Mouse (Mus musculus) adrenal gland, postnatal 25 days (tissue): ENCODE measurements around the gene Gemin5. TPM values are rescaled to one million over a fixed set of nuclear protein-coding genes. Genes with fewer than 3 reads are reported as not detected.
A peak's percentile ranks its signal among the peaks of the same experiment; 100 is the strongest.
"Not testable (repeated sequence)": the region's sequence is repeated elsewhere in the genome, so short reads cannot be mapped to it uniquely, and the experiment has no call there.

Experiments used
- DNase-seq: peaks from one replicate; pipeline ENCODE4 v3.0.0; 2021; ENCODE audit warnings: mixed read lengths
- total RNA-seq: library from RNA; stranded (reverse); gene quantifications from 2 replicates; pipeline ENCODE4 v1.2.3, GENCODE M21; 2021

Gemin5 gene
- total RNA-seq, 1 experiment from 2014 or later, result 23.3 TPM

GRCm38 (mm10) chr11:58107664-58108337 is 60.5 kb downstream of the Gemin5 start:
- no peak for DNase-seq

- DNase-seq, result no peak
Measured at GRCm38 (mm10) chr11:58107009-58107408, 61.3 kb downstream of the Gemin5 start.

- peak; percentile 34 for DNase-seq
Measured at GRCm38 (mm10) chr11:58104351-58104791, 64.0 kb downstream of the Gemin5 start.

GRCm38 (mm10) chr11:58103697-58104306 is 64.5 kb downstream of the Gemin5 start, which contains the start of gene Cnot8:
Cnot8 (plus strand) TSS chr11:58104153.
- DNase-seq, result peak; percentile 99

- DNase-seq, result peak; percentile 12
Measured at GRCm38 (mm10) chr11:58103344-58103653, 65.0 kb downstream of the Gemin5 start.

GRCm38 (mm10) chr11:58102581-58103343 is 65.6 kb downstream of the Gemin5 start:
- no peak for DNase-seq

GRCm38 (mm10) chr11:58102146-58102545 is 66.2 kb downstream of the Gemin5 start:
- no peak for DNase-seq

- no peak for DNase-seq
Measured at GRCm38 (mm10) chr11:58101194-58101720, 67.1 kb downstream of the Gemin5 start.

- no peak for DNase-seq
Measured at GRCm38 (mm10) chr11:58100006-58100405, 68.3 kb downstream of the Gemin5 start.

GRCm38 (mm10) chr11:58098366-58098720 is 70.0 kb downstream of the Gemin5 start:
- DNase-seq, result not testable (repeated sequence)

GRCm38 (mm10) chr11:58097621-58098365 is 70.5 kb downstream of the Gemin5 start:
- DNase-seq, result peak; percentile 11

GRCm38 (mm10) chr11:58096821-58097620 is 71.3 kb downstream of the Gemin5 start:
- DNase-seq, result no peak

- no peak for DNase-seq
Measured at GRCm38 (mm10) chr11:58096160-58096559, 72.2 kb downstream of the Gemin5 start.

GRCm38 (mm10) chr11:58095561-58095960 is 72.8 kb downstream of the Gemin5 start:
- no peak for DNase-seq

- no peak for DNase-seq
Measured at GRCm38 (mm10) chr11:58094766-58095165, 73.6 kb downstream of the Gemin5 start.

GRCm38 (mm10) chr11:58093021-58093528 is 75.3 kb downstream of the Gemin5 start, which contains the start of gene Gm12248:
Gm12248 (minus strand) TSS chr11:58093134.
- DNase-seq, result peak; percentile 36

- DNase-seq, result no peak
Measured at GRCm38 (mm10) chr11:58092541-58092940, 75.8 kb downstream of the Gemin5 start.

GRCm38 (mm10) chr11:58081716-58082115 is 86.6 kb downstream of the Gemin5 start:
- no peak for DNase-seq

GRCm38 (mm10) chr11:58077270-58077669 is 91.1 kb downstream of the Gemin5 start:
- DNase-seq, result no peak

GRCm38 (mm10) chr11:58072978-58073377 is 95.4 kb downstream of the Gemin5 start:
- DNase-seq, result no peak
